Comparison of ENCODE assay signal across 17 mouse cellular contexts in the genomic region with DNA sequence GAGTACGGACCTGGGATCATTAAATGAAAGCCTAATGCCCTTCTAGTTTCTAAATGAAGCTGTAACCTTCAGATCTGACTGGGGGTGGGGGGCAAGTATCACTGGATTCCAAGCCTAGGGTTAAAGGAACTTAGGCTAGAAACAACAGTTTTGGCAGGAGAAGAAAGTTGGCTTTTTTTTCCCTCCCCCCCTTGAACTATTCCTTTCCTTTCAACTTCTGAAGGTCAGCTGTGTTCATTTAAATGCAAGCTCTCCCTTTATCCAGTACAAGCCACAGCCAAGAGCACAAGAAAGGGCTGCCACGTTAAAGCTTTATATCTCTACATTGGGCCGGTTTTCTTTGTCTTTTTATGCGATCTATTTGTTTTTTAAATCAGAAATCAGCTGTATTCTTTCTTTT.
A peak's percentile ranks its signal among the peaks of the same experiment; 100 is the strongest.
DNase-seq lines count a peak whose midpoint lies in the region; ATAC-seq and TF ChIP-seq lines count a peak whose summit lies in the region.
"Had no signal": no experiment of that assay in that cellular context is flagged by ENCODE, and none has a peak within 500 bp of the region (broad histone marks: within the 10 kb centered on the region; RNA-seq: fewer than 3 reads in every experiment).

No protein-coding gene starts in this region.

- no peak for TF ChIP-seq EP300 in stomach, postnatal 0 days (optimal IDR thresholded peaks at IDR 0.05)

- peak overlapping the region; percentile 32; the same call in 1 of the 2 replicates for H3K27ac ChIP-seq in kidney, embryonic 15.5 days
- H3K27ac ChIP-seq in stomach, embryonic 14.5 days (ENCODE audit: low read length): peak overlapping the region; percentile 86
- H3K27ac ChIP-seq in stomach, postnatal 0 days (replicated peaks): no peak overlapping the region
- H3K27ac ChIP-seq in liver, embryonic 11.5 days (ENCODE audit: low read depth, low read length): no peak overlapping the region
- H3K27ac ChIP-seq: hindbrain, embryonic 15.5 days; left cerebral cortex, adult 2 months; liver, embryonic 13.5 days; macrophage; neural tube, embryonic 12.5 days had no signal

- no peaks in the 10 kb centered on the region for H3K9me3 ChIP-seq in kidney, embryonic 15.5 days (replicated peaks)
- no peaks in the 10 kb centered on the region for H3K9me3 ChIP-seq in stomach, embryonic 14.5 days (ENCODE audit: control insufficient read depth, low read depth, low read length)
- no peaks in the 10 kb centered on the region for H3K9me3 ChIP-seq in stomach, postnatal 0 days (ENCODE audit: control insufficient read depth, low read length)
- no peaks in the 10 kb centered on the region for H3K9me3 ChIP-seq in liver, embryonic 11.5 days (ENCODE audit: control insufficient read depth, low read length)
- H3K9me3 ChIP-seq: heart, embryonic 15.5 days; hindbrain, embryonic 15.5 days; liver, embryonic 13.5 days; neural tube, embryonic 12.5 days had no signal

- H3K4me2 ChIP-seq in kidney, embryonic 15.5 days: no peak overlapping the region
- H3K4me2 ChIP-seq in stomach, embryonic 14.5 days (replicated peaks; ENCODE audit: low read depth, low read length): no peak overlapping the region
- H3K4me2 ChIP-seq in stomach, postnatal 0 days (replicated peaks; ENCODE audit: low read depth): no peak overlapping the region
- H3K4me2 ChIP-seq in liver, embryonic 11.5 days: no peak overlapping the region
- H3K4me2 ChIP-seq: heart, embryonic 15.5 days; hindbrain, embryonic 15.5 days; liver, embryonic 13.5 days; neural tube, embryonic 12.5 days had no signal

- H3K9ac ChIP-seq in kidney, embryonic 15.5 days: no peak overlapping the region
- no peak overlapping the region for H3K9ac ChIP-seq in stomach, embryonic 14.5 days (replicated peaks; ENCODE audit: low read depth, low read length)
- H3K9ac ChIP-seq in stomach, postnatal 0 days (ENCODE audit: low read length): no peak overlapping the region
- H3K9ac ChIP-seq in liver, embryonic 11.5 days (ENCODE audit: low read depth, low read length): no peak overlapping the region
- H3K9ac ChIP-seq: heart, embryonic 15.5 days; hindbrain, embryonic 15.5 days; liver, embryonic 13.5 days; neural tube, embryonic 12.5 days had no signal

- 57% methylated on average over 4 of the region's 4 CpGs for WGBS in kidney, embryonic 15.5 days
- 57% methylated on average over 4 of the region's 4 CpGs for WGBS in stomach, embryonic 14.5 days
- 50% methylated on average over 4 of the region's 4 CpGs for WGBS in stomach, postnatal 0 days
- 72% methylated on average over 4 of the region's 4 CpGs for WGBS in liver, embryonic 11.5 days

- no peaks in the 10 kb centered on the region for H3K27me3 ChIP-seq in kidney, embryonic 15.5 days
- no peaks in the 10 kb centered on the region for H3K27me3 ChIP-seq in stomach, embryonic 14.5 days (ENCODE audit: control insufficient read depth, insufficient read depth, low read length)
- H3K27me3 ChIP-seq in stomach, postnatal 0 days (ENCODE audit: control insufficient read depth, insufficient read depth, low read length): no peaks in the 10 kb centered on the region
- no peaks in the 10 kb centered on the region for H3K27me3 ChIP-seq in liver, embryonic 11.5 days (replicated peaks; ENCODE audit: control insufficient read depth, insufficient read depth, low read length)
- H3K27me3 ChIP-seq: heart, embryonic 15.5 days; hindbrain, embryonic 15.5 days; liver, embryonic 13.5 days; neural tube, embryonic 12.5 days had no signal

- peaks cover 70% of the 10 kb centered on the region for H3K36me3 ChIP-seq in kidney, embryonic 15.5 days
- peaks cover 64% of the 10 kb centered on the region for H3K36me3 ChIP-seq in stomach, embryonic 14.5 days (ENCODE audit: control insufficient read depth, insufficient read depth, low read length)
- H3K36me3 ChIP-seq in stomach, postnatal 0 days (ENCODE audit: control insufficient read depth, insufficient read depth, low read length): peaks cover 16% of the 10 kb centered on the region
- H3K36me3 ChIP-seq in liver, embryonic 11.5 days (ENCODE audit: control insufficient read depth, insufficient read depth, low read length): peaks cover 3% of the 10 kb centered on the region; the same call in 1 of the 2 replicates

- no peak for ATAC-seq in kidney, embryonic 15.5 days (replicated peaks; ENCODE audit: low FRiP score)
- ATAC-seq in stomach, embryonic 14.5 days (ENCODE audit: insufficient number of reproducible peaks, insufficient read depth, low FRiP score, low read depth): no peak
- ATAC-seq in stomach, postnatal 0 days (ENCODE audit: low FRiP score, low TSS enrichment): no peak
- ATAC-seq in liver, embryonic 11.5 days (replicated peaks; ENCODE audit: low FRiP score): no peak
- ATAC-seq: midbrain, embryonic 16.5 days had no signal

- H3K4me1 ChIP-seq in kidney, embryonic 15.5 days: peaks cover 58% of the 10 kb centered on the region
- peaks cover 41% of the 10 kb centered on the region for H3K4me1 ChIP-seq in stomach, embryonic 14.5 days (ENCODE audit: control insufficient read depth, insufficient read depth, low read length)
- H3K4me1 ChIP-seq in stomach, postnatal 0 days (replicated peaks; ENCODE audit: control insufficient read depth, insufficient read depth): peaks cover 6% of the 10 kb centered on the region; the same call in 1 of the 2 replicates
- no peaks in the 10 kb centered on the region; the same call in 1 of the 2 replicates for H3K4me1 ChIP-seq in liver, embryonic 11.5 days (replicated peaks; ENCODE audit: control insufficient read depth, insufficient read depth, low read length)
- H3K4me1 ChIP-seq: liver, embryonic 13.5 days had no signal

- peak; percentile 31 for DNase-seq in embryo, embryonic 10.5 days (ENCODE audit: low spot score)
- DNase-seq in embryo, embryonic 9.5 days (ENCODE audit: extremely low spot score): no peak
- no peak for DNase-seq in kidney, adult 8-10 months
- no peak for DNase-seq in stomach, postnatal 0 days (ENCODE audit: low spot score)
- DNase-seq in urinary bladder, postnatal 10 days (ENCODE audit: low spot score): no peak
- no peak for DNase-seq in liver, embryonic 11.5 days (ENCODE audit: low spot score)
- DNase-seq: cerebellum, adult 11-12 months; kidney, postnatal 36 days; liver, embryonic 13.5 days had no signal

- no peak overlapping the region for H3K4me3 ChIP-seq in kidney, embryonic 15.5 days (replicated peaks)
- H3K4me3 ChIP-seq in stomach, embryonic 14.5 days (ENCODE audit: low read depth, low read length): no peak overlapping the region
- no peak overlapping the region for H3K4me3 ChIP-seq in stomach, postnatal 0 days (ENCODE audit: low read depth, low read length)
- no peak overlapping the region for H3K4me3 ChIP-seq in liver, embryonic 11.5 days (ENCODE audit: low read depth, low read length)
- H3K4me3 ChIP-seq: heart, embryonic 15.5 days; hindbrain, embryonic 15.5 days; left cerebral cortex, adult 2 months; liver, embryonic 13.5 days; neural tube, embryonic 12.5 days had no signal

- TF ChIP-seq CTCF in stomach, postnatal 0 days (IDR thresholded peaks at IDR 0.05; ENCODE audit: low read depth): no peak

Comparison
In these comparisons a context has a peak if more than half of its experiments do, and no peak if none do; other contexts are left out.
1. H3K27ac ChIP-seq: peak in kidney, embryonic 15.5 days (single experiment) and stomach, embryonic 14.5 days (single experiment); none in stomach, postnatal 0 days (single experiment) and liver, embryonic 11.5 days (single experiment).